In the genomic region with DNA sequence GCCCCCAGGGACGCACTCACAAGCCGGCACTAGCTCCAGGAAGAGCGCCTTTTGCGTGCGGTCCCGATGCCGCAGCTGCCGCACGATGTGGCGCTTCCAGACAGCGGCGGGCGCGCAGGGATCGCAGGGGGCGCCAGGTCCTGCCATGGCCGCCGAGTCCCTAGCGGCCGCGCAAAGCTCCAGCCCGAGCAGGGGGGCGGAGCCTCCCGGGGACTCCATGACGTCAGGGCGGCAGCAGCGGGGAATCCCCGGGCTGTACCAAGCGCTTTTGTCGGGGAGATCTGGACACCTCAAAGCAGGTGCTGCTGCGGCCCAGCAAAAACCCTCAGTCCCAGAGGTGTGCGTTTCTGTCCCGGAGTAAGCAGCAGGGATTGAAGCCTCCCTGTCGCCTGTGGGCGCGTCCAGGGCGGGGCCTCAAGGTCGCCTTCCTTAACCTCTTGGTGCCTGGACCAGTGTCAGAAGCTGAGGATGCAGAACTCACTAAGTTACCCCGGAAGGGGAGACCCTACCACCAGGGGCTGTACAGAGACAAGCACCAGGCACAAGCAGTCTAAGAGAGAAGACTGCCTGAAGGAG, we compare ENCODE assay signal across 1 mouse cellular context.
TF ChIP-seq lines count a peak whose summit lies in the region.

A gene (minus strand): TSS at position 371 of the 576 bp plus-strand sequence.

TF ChIP-seq in CH12.LX, 34 proteins besides CTCF, POLR2A, EP300 and RAD21 (continued from another document):
- TF ChIP-seq BHLHE40 (IDR thresholded peaks at IDR 0.05; ENCODE audit: low read depth, low read length) (peak; percentile 68), POLR2AphosphoS2 (IDR thresholded peaks at IDR 0.05; ENCODE audit: low read depth, low read length) (peak; percentile 55; the same call in 1 of the 2 replicates), CHD2 (IDR thresholded peaks at IDR 0.05; ENCODE audit: low read length) (peak; percentile 84), RCOR1 (conservative IDR thresholded peaks at IDR 0.05; ENCODE audit: low read depth, low read length) (0 out of 2 replicates have a peak, but pooled peaks have one; percentile 47), IRF4 (IDR thresholded peaks at IDR 0.05; ENCODE audit: low read depth, low read length) (peak; percentile 73), TBP (conservative IDR thresholded peaks at IDR 0.05; ENCODE audit: low read depth, low read length) (peak; percentile 90), ZNF384 (IDR thresholded peaks at IDR 0.05; ENCODE audit: low read depth, low read length) (peak; percentile 17; the same call in 1 of the 2 replicates), MEF2A (IDR thresholded peaks at IDR 0.05; ENCODE audit: borderline replicate concordance, low read depth, low read length) (peak; percentile 89; the same call in 1 of the 2 replicates), MAX (IDR thresholded peaks at IDR 0.05; ENCODE audit: low read length) (peak; percentile 78), ELF1 (IDR thresholded peaks at IDR 0.05; ENCODE audit: low read depth, low read length) (peak; percentile 90), ZC3H11A (IDR thresholded peaks at IDR 0.05; ENCODE audit: low read depth, low read length) (no peak), ZMIZ1 (IDR thresholded peaks at IDR 0.05; ENCODE audit: low read depth, low read length) (peak; percentile 94), ZKSCAN1 (IDR thresholded peaks at IDR 0.05; ENCODE audit: borderline replicate concordance, low read depth, low read length) (no peak), USF1 (IDR thresholded peaks at IDR 0.05; ENCODE audit: low read depth, low read length) (no peak; the same call in 1 of the 2 replicates), SMC3 (IDR thresholded peaks at IDR 0.05; ENCODE audit: low read depth, low read length) (no peak), CHD1 (IDR thresholded peaks at IDR 0.05; ENCODE audit: low read depth, low read length) (peak; percentile 99), PAX5 (IDR thresholded peaks at IDR 0.05; ENCODE audit: low read length) (no peak), MAZ (IDR thresholded peaks at IDR 0.05; ENCODE audit: low read depth, low read length) (peak; percentile 77), UBTF (IDR thresholded peaks at IDR 0.05; ENCODE audit: low read depth, low read length) (no peak), SIN3A (IDR thresholded peaks at IDR 0.05; ENCODE audit: low read length) (peak; percentile 85)
